Mouse (Mus musculus) heart, postnatal 0 days (tissue): Measurements from ENCODE around the gene Gm21778. TPM values are rescaled to one million over a fixed set of nuclear protein-coding genes. Genes with fewer than 3 reads are reported as not detected.
"Not testable (repeated sequence)": the region's sequence is repeated elsewhere in the genome, so short reads cannot be mapped to it uniquely, and the experiment has no call there.

ENCODE experiments used
- ATAC-seq: fragments of 200-750 bp; cut with Nextera tagmentation; 2 replicates; pipeline ENCODE4 v1.8.0; 2017; ENCODE audit warnings: low read depth, moderate number of reproducible peaks, moderate library complexity; ENCODE audit not compliant: insufficient read depth
- DNase-seq: peaks from one replicate; pipeline ENCODE4 v3.0.0-alpha.2; 2016; ENCODE audit warnings: low spot score
- H3K27ac ChIP-seq: fragments of 300-500 bp; sonication (generic); 2 replicates; pipeline ENCODE4 v1.5.1; 2014; ENCODE audit warnings: low read depth, mild to moderate bottlenecking
- H3K27me3 ChIP-seq: fragments of 300-500 bp; sonication (generic); 2 replicates; pipeline ENCODE4 v1.6.1; 2014; ENCODE audit warnings: low read length, mixed read lengths; ENCODE audit not compliant: control insufficient read depth, insufficient read depth
- H3K36me3 ChIP-seq: fragments of 300-500 bp; sonication (generic); replicated peaks from 2 replicates; pipeline ENCODE4 v1.6.1; 2014; ENCODE audit warnings: low read length, mixed read lengths; ENCODE audit not compliant: control insufficient read depth, insufficient read depth
- H3K4me1 ChIP-seq: fragments of 300-500 bp; sonication (generic); 2 replicates; pipeline ENCODE4 v1.6.1; 2014; ENCODE audit warnings: antibody characterized with exemption; ENCODE audit not compliant: control insufficient read depth, insufficient read depth
- H3K4me2 ChIP-seq: fragments of 300-500 bp; sonication (generic); 2 replicates; pipeline ENCODE4 v1.6.1; 2014; ENCODE audit warnings: low read depth, mild to moderate bottlenecking, low read length, moderate library complexity
- H3K4me3 ChIP-seq: fragments of 300-500 bp; sonication (generic); 2 replicates; pipeline ENCODE4 v1.5.1; 2014; ENCODE audit warnings: low read depth, low read length
- H3K9ac ChIP-seq: fragments of 300-500 bp; sonication (generic); replicated peaks from 2 replicates; pipeline ENCODE4 v1.6.1; 2014; ENCODE audit warnings: low read depth, low read length, mixed read lengths
- H3K9me3 ChIP-seq: fragments of 300-500 bp; sonication (generic); replicated peaks from 2 replicates; pipeline ENCODE4 v1.6.1; 2016; ENCODE audit warnings: low read length; ENCODE audit not compliant: control insufficient read depth
- polyA plus RNA-seq: library from polyadenylated mRNA; unstranded; fragments of >200 nt; fragmentation: Nextera tagmentation; extraction: Ambion mirVana; gene quantifications from 2 replicates; pipeline ENCODE4 v1.2.1, GENCODE M21; 2015
- total RNA-seq: library from RNA; depleted of rRNA; stranded (reverse); fragments of >200 nt; gene quantifications from 2 replicates; pipeline ENCODE4 v1.2.3, GENCODE M21; 2014; ENCODE audit warnings: low replicate concordance; rRNA removed

Gm21778 gene
- total RNA-seq (not detected in 2 replicates), polyA plus RNA-seq (not detected in 2 replicates)

DNA sequence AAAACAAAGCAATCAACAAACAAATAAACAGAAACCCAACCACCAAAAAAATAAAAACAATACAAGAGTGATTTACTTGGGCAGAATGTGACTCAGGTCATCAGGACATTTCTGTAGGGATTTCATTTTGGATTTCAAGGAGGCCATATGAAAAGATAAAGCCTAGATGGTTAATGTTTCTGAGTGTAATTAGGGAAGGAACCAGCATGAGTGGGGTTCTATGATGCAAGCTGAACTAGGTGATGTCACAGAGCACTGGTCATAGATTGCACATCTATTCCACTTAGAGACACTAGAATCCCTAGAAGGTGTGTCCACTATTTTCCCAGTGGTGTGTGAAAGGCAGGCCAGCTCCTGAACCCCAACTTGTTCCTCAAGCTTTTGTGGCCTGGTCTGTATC lies at the start of gene Gm21778:
Gm21778 (plus strand) TSS at position 301 of the 400 bp plus-strand sequence.
- ATAC-seq, H3K27ac ChIP-seq, H3K4me2 ChIP-seq, H3K36me3 ChIP-seq, H3K4me3 ChIP-seq, DNase-seq, H3K9ac ChIP-seq, H3K27me3 ChIP-seq, H3K4me1 ChIP-seq, H3K9me3 ChIP-seq: not testable (repeated sequence)

Other genes with a start within 250 kb of the Gm21778 start
- gene Gm20914, start 216.5 kb upstream of the Gm21778 start, total RNA-seq, result not detected in 2 replicates
- not detected in 2 replicates for gene Gm20914, start 216.5 kb upstream of the Gm21778 start, polyA plus RNA-seq
- gene Gm28171, start 149.1 kb upstream of the Gm21778 start, total RNA-seq, result not detected in 2 replicates
- gene Gm28171, start 149.1 kb upstream of the Gm21778 start, polyA plus RNA-seq, result not detected in 2 replicates